Mouse (Mus musculus) midbrain, postnatal 0 days (tissue): Measurements from ENCODE around the gene Klk1b1. TPM values are rescaled to one million over a fixed set of nuclear protein-coding genes. Genes with fewer than 3 reads are reported as not detected.
"Not testable (repeated sequence)": the region's sequence is repeated elsewhere in the genome, so short reads cannot be mapped to it uniquely, and the experiment has no call there.

Source experiments
- ATAC-seq: fragments of 200-750 bp; cut with Nextera tagmentation; 2 replicates; pipeline ENCODE4 v1.8.0; 2017; ENCODE audit warnings: moderate number of reproducible peaks, mild to moderate bottlenecking, moderate TSS enrichment, moderate library complexity; ENCODE audit not compliant: low FRiP score
- DNase-seq: peaks from one replicate; pipeline ENCODE4 v3.0.0-alpha.2; 2015; ENCODE audit warnings: low spot score
- H3K27ac ChIP-seq: fragments of 300-500 bp; sonication (generic); 2 replicates; pipeline ENCODE4 v1.5.1; 2014; ENCODE audit warnings: low read depth, mild to moderate bottlenecking, low read length, mixed read lengths
- H3K27me3 ChIP-seq: fragments of 300-500 bp; sonication (generic); 2 replicates; pipeline ENCODE4 v1.6.1; 2014; ENCODE audit warnings: low read length, control low read depth, mixed read lengths; ENCODE audit not compliant: insufficient read depth
- H3K36me3 ChIP-seq: fragments of 300-500 bp; sonication (generic); 2 replicates; pipeline ENCODE4 v1.6.1; 2014; ENCODE audit warnings: low read length, control low read depth, mixed read lengths; ENCODE audit not compliant: insufficient read depth
- H3K4me1 ChIP-seq: fragments of 300-500 bp; sonication (generic); 2 replicates; pipeline ENCODE4 v1.6.1; 2014; ENCODE audit warnings: mild to moderate bottlenecking, control low read depth, antibody characterized with exemption, low read length, mixed read lengths; ENCODE audit not compliant: insufficient read depth
- H3K4me2 ChIP-seq: fragments of 300-500 bp; sonication (generic); 2 replicates; pipeline ENCODE4 v1.6.1; 2014; ENCODE audit warnings: low read depth, mild to moderate bottlenecking, low read length, mixed read lengths; ENCODE audit not compliant: poor library complexity, severe bottlenecking
- H3K4me3 ChIP-seq: fragments of 300-500 bp; sonication (generic); 2 replicates; pipeline ENCODE4 v1.5.1; 2014; ENCODE audit warnings: low read depth, mild to moderate bottlenecking, low read length, moderate library complexity
- H3K9ac ChIP-seq: fragments of 300-500 bp; sonication (generic); replicated peaks from 2 replicates; pipeline ENCODE4 v1.6.1; 2014; ENCODE audit warnings: mild to moderate bottlenecking, low read length, moderate library complexity, mixed read lengths; ENCODE audit not compliant: poor library complexity, severe bottlenecking
- H3K9me3 ChIP-seq: fragments of 300-500 bp; sonication (generic); 2 replicates; pipeline ENCODE4 v1.6.1; 2016; ENCODE audit warnings: low read length, control low read depth
- CTCF ChIP-seq: IDR thresholded peaks from 2 replicates; pipeline ENCODE4 v1.5.1; 2016; ENCODE audit warnings: antibody characterized with exemption, mild to moderate bottlenecking
- WGBS: fragments of 180-500 bp; shearing (Covaris S2); extraction: QIAGEN DNeasy Blood & Tissue Kit; methylation state at CpG from one replicate; pipeline ENCODE4 v1.1.7; 2014; 5-methylcytosine and 5-hydroxymethylcytosine counted together
- polyA plus RNA-seq: library from polyadenylated mRNA; unstranded; fragments of >200 nt; fragmentation: Nextera tagmentation; extraction: Ambion mirVana; gene quantifications from 2 replicates; pipeline ENCODE4 v1.2.1, GENCODE M21; 2015
- total RNA-seq: library from RNA; depleted of rRNA; stranded (reverse); fragments of >200 nt; gene quantifications from 2 replicates; pipeline ENCODE4 v1.2.3, GENCODE M21; 2014

Klk1b1 gene
- total and polyA plus RNA-seq, 2 experiments from 2014 or later = not detected

DNA sequence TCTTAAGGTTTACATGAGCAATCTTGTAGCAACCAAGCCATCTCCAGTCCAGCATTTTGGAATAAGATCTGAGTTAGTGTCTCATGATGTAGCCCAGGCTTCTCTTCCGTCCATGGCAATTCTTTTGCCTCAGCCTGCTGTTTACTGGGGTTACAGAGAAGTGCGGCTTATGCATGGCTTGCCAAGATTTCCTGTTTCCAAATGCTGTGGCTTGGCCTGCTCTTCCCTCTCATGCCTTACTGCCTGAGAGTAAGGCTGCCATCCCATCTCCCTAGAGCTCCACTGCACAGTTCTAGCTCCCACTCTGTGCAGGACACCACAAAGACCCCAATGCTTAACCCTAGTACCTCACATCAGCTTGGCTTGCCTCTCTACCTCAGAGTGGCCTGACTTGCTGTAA, 1.1 kb downstream of the Klk1b1 start:
- H3K27me3 ChIP-seq = no peaks in the 10 kb centered on the region
- whole genome bisulfite sequencing = 84% methylated on average over 2 of the region's 2 CpGs
- no peaks in the 10 kb centered on the region for H3K36me3 ChIP-seq
- ATAC-seq (no peak), DNase-seq (no peak)
- H3K27ac ChIP-seq = no peak overlapping the region
- no peak for TF ChIP-seq CTCF
- H3K4me2 ChIP-seq = no peak overlapping the region
- H3K9me3 ChIP-seq = no peaks in the 10 kb centered on the region
- no peak overlapping the region for H3K4me3 ChIP-seq
- H3K4me1 ChIP-seq = no peaks in the 10 kb centered on the region
- no peak overlapping the region for H3K9ac ChIP-seq

DNA sequence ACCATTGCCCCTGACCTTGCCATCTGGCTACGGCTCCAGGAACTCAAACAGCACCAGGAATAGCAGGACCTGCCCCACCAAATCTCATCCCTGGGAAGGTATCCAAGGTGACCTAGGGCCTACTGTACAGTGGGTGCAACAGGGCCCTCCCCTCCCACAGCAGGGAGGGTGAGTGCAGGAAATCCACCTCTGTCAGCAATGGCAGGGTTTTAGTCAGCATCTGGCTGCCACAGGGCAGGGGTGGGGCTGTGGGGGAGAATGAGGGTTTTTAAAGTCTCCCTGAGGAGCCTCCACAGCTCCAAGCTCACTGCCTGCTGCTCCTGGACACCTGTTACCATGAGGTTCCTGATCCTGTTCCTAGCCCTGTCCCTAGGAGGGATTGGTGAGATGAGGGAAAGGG, 9.2 kb downstream of the Klk1b1 start, which contains the start of gene Klk1b9:
Klk1b9 (plus strand) TSS at position 301 of the 400 bp plus-strand sequence.
- not testable (repeated sequence) for H3K9ac ChIP-seq, H3K4me1 ChIP-seq, H3K9me3 ChIP-seq, H3K27me3 ChIP-seq, H3K27ac ChIP-seq, H3K4me3 ChIP-seq, DNase-seq, H3K4me2 ChIP-seq, ATAC-seq, H3K36me3 ChIP-seq
- 71% methylated on average over 1 of the region's 1 CpGs for WGBS

GRCm38 (mm10) chr7:43985657-43986056, 19.1 kb downstream of the Klk1b1 start:
- Histone ChIP-seq H3K36me3 (no peaks in the 10 kb centered on the region), H3K9me3 (no peaks in the 10 kb centered on the region)
- no peak for TF ChIP-seq CTCF

DNA sequence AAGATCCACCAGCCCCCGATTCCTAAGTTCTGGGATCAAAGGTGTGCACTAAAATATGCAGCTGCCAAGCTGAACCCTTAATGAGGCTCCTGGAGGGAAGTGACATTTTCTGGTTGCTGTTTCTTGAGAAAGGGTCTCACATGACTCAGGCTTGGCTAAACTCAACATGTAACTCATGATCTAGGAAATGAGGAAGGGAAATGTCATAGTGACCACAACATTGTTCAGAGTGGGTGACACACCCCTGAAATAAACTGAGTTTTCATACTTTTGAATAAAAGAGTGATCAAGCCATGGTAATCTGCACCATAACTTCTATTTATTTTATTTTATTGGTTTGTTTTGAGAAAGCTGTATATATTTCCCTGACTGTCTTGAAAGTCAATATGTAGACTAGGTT, 28.3 kb downstream of the Klk1b1 start:
- not testable (repeated sequence) for H3K4me3 ChIP-seq, H3K4me1 ChIP-seq, DNase-seq, H3K9ac ChIP-seq, ATAC-seq, H3K27ac ChIP-seq, H3K36me3 ChIP-seq, H3K9me3 ChIP-seq, H3K4me2 ChIP-seq, H3K27me3 ChIP-seq
- 60% methylated on average over 1 of the region's 1 CpGs for WGBS

More at GRCm38 (mm10) chr7:43985657-43986056, 19.1 kb downstream of the Klk1b1 start:
- Histone ChIP-seq H3K9ac (no peak overlapping the region), H3K27me3 (no peaks in the 10 kb centered on the region), H3K4me1 (no peaks in the 10 kb centered on the region), H3K4me2 (no peak overlapping the region), H3K4me3 (no peak overlapping the region), H3K27ac (no peak overlapping the region)
- ATAC-seq (no peak), DNase-seq (no peak)

DNA sequence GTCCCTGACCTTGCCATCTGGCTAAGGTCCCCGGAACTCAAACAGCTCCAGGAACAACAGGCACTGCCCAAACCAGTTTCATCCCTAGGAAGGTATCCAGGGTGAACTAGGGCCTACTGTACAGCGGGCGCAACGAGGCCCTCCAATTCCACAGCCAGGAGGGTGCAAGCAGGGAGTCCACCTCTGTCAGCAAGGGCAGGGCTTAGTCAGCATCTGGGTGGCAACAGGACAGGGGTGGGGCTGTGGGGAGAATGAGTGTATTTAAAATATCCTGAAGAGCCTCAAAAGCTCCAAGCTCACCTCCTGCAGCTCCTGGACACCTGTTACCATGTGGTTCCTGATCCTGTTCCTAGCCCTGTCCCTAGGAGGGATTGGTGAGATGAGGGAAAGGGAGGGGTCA, 29.0 kb downstream of the Klk1b1 start, which contains the start of gene Klk1b11:
Klk1b11 (plus strand) TSS at position 301 of the 400 bp plus-strand sequence.
- H3K9me3 ChIP-seq, H3K4me1 ChIP-seq, ATAC-seq, DNase-seq, H3K9ac ChIP-seq, H3K4me2 ChIP-seq, H3K4me3 ChIP-seq, H3K27me3 ChIP-seq, H3K36me3 ChIP-seq, H3K27ac ChIP-seq: not testable (repeated sequence)
- 88% methylated on average over 4 of the region's 4 CpGs for WGBS

- H3K9me3 ChIP-seq = no peaks in the 10 kb centered on the region
- ATAC-seq (no peak), DNase-seq (no peak)
- H3K36me3 ChIP-seq = no peaks in the 10 kb centered on the region
- H3K4me2 ChIP-seq = no peak overlapping the region
- no peaks in the 10 kb centered on the region for H3K27me3 ChIP-seq
- no peak overlapping the region for H3K9ac ChIP-seq
- no peak overlapping the region for H3K4me3 ChIP-seq
- H3K27ac ChIP-seq = no peak overlapping the region
- no peak for TF ChIP-seq CTCF
- no peaks in the 10 kb centered on the region for H3K4me1 ChIP-seq
Observed at GRCm38 (mm10) chr7:44004847-44005246, 38.3 kb downstream of the Klk1b1 start.

DNA sequence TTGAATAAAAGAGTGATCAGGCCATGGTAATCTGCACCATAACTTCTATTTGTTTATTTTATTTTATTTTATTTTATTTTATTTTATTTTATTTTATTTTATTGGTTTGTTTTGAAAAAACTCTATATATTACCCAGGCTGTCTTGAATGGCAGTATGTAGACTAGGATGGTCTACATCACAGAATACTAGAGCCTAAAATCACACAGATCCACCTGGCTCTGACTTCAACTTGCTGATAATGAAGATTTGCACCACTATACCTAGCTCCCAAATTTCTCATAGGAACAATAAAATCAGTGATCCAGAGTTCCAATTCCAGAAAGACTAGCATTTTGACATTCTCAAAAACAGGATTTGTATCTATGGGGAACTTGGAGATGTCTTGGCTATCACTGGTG, 45.3 kb downstream of the Klk1b1 start, which contains the start of gene Klk1b26:
Klk1b26 (plus strand) TSS at position 301 of the 400 bp plus-strand sequence.
- not testable (repeated sequence) for H3K4me1 ChIP-seq, H3K9ac ChIP-seq, H3K27me3 ChIP-seq, ATAC-seq, DNase-seq, H3K4me2 ChIP-seq, H3K4me3 ChIP-seq, H3K36me3 ChIP-seq, H3K9me3 ChIP-seq, H3K27ac ChIP-seq

GRCm38 (mm10) chr7:44014666-44015065, 48.1 kb downstream of the Klk1b1 start:
- not testable (repeated sequence) for H3K9ac ChIP-seq, H3K9me3 ChIP-seq, ATAC-seq, H3K27ac ChIP-seq, H3K36me3 ChIP-seq, H3K4me1 ChIP-seq, H3K4me2 ChIP-seq, H3K4me3 ChIP-seq, DNase-seq, H3K27me3 ChIP-seq
- 83% methylated on average over 6 of the region's 6 CpGs for WGBS
